Mouse (Mus musculus) mouse trophoblast stem cell (cell line): ENCODE results near the gene Slc3a1.

Source experiments
- in situ Hi-C, 2 experiments: fragments of 300-500 bp; cut with MseI, MboI; formaldehyde crosslinking; loops; 2 replicates in 1 of 2; 3 replicates in 1 of 2; pipeline ENCODE4 v1.15.1; 2025

The Slc3a1 gene

GRCm38 (mm10) chr17:85089011-85089410, 60.8 kb downstream of the Slc3a1 start:
- in situ Hi-C loops: no loop called here

GRCm38 (mm10) chr17:85089621-85090020, 61.4 kb downstream of the Slc3a1 start:
- in situ Hi-C loops: no loop called here

GRCm38 (mm10) chr17:85090120-85091099, 62.2 kb downstream of the Slc3a1 start, which contains the start of the genes Prepl and Camkmt:
Prepl (minus strand) TSS chr17:85090241.
Camkmt (plus strand) TSS chr17:85090552.
- in situ Hi-C loops: no loop called here

DNA sequence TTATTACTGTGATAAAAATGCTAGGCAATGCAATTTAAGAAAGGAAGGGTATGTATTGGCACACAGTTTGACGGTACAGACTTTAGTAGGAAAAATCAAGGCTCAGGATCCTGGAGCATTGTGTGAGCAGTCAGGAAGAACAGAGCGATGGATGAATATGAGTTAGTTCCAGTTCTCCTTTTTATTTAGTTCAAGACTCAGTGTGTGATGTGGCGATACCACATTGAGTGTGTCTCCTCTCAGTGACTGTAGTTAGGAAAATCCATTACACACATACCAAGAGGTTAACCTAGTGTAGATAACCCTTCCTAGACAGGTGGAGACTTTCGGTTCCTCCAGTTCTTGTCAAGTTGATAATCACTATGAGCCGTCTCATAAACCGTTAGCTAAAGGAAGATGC, 63.6 kb downstream of the Slc3a1 start:
- in situ Hi-C loops: no loop called here

GRCm38 (mm10) chr17:85096396-85096795, 68.2 kb downstream of the Slc3a1 start:
- in situ Hi-C loops: no loop called here

- in situ Hi-C loops: no loop called here
Observed at GRCm38 (mm10) chr17:85098677-85099323, 70.6 kb downstream of the Slc3a1 start.

DNA sequence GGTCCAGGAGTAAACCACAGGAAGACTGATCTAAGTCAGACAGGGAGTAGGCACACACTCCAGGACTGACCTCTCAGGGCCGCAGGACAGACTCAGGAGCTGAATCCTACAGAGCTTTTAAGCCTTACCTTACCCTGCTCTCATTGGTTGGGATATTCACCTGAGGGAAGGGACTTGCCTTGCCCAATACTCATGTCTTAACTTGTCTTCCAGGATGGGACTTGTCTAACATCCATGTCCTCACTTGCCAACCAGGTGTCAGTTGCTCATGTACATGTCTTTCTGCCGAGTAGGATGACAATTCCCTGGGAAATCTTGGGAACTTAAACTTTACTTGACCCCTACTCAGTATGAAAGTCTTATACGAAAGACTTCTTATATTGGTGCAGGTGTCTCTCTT, 72.1 kb downstream of the Slc3a1 start:
- in situ Hi-C loops: no loop called here

DNA sequence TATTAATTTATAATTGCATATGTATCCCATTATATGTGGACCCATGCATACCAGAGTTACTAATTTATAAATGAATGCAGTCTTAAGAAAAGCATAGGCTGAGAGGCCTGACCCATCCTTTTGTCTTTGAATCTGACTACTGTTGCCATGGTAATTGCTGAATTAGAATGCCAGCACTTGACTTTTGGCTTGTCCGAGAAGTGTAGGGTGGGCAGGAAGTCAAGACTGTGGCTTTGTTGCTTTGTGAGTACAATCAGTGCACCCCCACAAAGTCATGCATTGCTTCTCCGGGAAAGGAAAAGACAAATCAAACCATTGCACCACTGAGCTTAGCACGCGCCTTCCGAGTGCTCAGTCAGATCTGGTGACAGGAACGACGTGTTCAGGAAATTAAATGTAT, 73.6 kb downstream of the Slc3a1 start:
- in situ Hi-C loops: no loop called here

GRCm38 (mm10) chr17:85103310-85103709, 75.1 kb downstream of the Slc3a1 start:
- in situ Hi-C loops: no loop called here

- in situ Hi-C loops: no loop called here
Observed at GRCm38 (mm10) chr17:85110640-85111039, 82.5 kb downstream of the Slc3a1 start.

DNA sequence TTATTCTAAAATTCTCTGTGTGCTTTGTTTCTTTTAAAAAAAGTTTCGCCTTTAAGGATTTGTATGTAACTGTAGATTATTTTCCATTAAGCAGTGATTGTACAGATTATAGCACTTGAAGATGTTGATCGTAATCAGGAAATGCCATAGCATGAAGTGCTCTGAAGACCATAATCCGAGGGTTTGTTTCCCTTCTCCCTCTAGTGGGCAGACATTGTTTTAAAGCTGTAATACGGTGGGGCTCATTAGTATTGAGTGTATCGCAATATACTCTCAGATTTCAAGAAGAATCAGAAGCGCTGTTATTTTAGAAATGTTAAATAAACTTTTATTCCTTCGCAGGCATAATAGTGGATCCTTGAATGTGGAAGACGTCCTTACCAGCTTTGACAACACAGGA, 85.3 kb downstream of the Slc3a1 start:
- in situ Hi-C loops: no loop called here
